Mouse (Mus musculus): Measurements from ENCODE around the gene Hmgb2.
"Not testable (repeated sequence)": the region's sequence is repeated elsewhere in the genome, so short reads cannot be mapped to it uniquely, and the experiment has no call there.

The Hmgb2 gene

GRCm38 (mm10) chr8:57508657-57509056 is 3.0 kb upstream of the Hmgb2 start:
- intact Hi-C loops (cut with DNase I) = loop anchor here (5.0 kb wide), 1 partner anchor 81 kb away; no protein-coding TSS in a partner anchor

GRCm38 (mm10) chr8:57510791-57511315 is 854 bp upstream of the Hmgb2 start:
- intact Hi-C loops (cut with DNase I) = no loop called here

GRCm38 (mm10) chr8:57512141-57513056 is 692 bp downstream of the Hmgb2 start:
- intact Hi-C loops (cut with DNase I) = no loop called here

DNA sequence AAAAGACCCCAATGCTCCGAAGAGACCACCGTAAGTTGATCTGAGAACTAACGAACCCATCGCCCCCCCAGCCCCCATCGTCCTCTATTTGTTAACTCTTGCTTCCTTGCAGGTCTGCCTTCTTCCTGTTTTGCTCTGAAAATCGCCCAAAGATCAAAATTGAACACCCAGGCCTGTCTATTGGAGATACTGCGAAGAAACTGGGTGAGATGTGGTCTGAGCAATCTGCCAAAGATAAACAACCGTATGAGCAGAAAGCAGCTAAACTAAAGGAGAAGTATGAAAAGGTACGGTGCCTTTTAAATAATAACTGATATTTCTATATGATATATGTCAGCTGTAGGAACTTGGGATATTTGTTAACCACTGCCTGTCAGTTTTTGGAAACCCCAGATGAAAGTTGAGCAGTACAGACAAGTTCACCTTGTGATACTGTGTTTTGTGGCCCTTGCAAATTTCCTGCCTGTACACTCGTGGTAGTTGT is 1.5 kb downstream of the Hmgb2 start:
- intact Hi-C loops (cut with DNase I) = not testable (repeated sequence)

DNA sequence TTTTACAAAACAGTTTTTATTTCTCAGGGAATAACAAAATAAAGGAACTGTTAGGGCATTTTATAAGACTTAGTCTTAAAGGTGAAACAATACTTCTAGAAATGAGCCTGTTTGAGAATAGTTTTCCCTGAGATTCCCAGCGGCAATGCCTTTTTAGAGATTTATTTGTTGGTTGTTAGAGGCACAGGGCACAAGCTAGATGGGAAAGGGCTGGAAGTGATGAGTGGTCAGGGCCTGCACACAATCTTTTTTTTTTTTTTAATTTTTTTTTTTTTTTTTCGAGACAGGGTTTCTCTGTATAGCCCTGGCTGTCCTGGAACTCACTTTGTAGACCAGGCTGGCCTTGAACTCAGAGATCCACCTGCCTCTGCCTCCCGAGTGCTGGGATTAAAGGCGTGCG is 5.0 kb downstream of the Hmgb2 start:
- intact Hi-C loops (cut with DNase I) = not testable (repeated sequence)

DNA sequence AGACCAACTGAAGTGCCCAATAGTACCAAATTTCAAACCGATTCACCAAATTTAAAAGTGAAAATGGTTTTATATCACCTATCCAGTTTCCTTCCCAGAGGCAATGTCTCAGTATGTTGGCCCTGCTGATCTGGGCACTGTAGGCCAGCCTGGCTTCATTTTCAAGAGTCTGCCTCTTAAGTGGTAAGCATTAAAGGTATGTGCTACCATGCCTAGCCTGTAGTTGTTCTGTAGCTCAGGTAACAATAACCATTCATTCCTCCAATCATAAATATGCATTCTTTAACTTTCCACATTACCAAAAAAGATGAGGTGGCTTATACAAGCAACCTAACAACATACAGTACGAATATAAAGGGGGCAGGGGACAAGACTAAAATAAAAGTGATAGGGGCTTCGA is 6.0 kb downstream of the Hmgb2 start:
- intact Hi-C loops (cut with DNase I) = no loop called here

DNA sequence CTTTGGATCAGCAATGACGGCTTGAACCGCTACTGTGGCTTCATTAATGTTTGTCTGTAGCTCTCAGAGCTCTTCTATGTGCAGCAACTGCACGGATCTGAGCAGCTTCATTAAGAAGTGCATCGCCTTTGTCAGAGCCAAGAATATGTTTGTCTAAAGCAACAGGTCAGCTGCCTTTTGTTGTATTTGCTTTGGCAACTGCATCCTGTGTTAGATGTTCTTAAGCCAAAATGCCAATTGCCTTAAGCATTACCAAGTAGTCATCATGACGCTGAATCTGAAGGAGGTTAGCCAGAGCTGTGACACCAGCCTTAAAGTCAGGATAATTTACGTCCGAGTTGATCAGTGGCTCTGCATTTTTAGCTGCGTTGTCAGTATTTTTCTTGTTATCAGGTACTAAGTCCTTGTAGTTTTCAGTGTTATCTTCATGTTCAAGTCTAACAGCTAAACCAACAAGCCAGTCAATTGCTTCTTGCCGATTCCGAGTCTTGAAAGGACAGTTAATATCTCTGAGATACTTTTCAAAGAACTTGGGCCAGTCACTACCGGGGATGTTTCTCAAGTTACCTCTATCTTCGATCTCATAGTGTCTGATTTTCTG is 8.6 kb downstream of the Hmgb2 start:
- intact Hi-C loops (cut with DNase I) = no loop called here

DNA sequence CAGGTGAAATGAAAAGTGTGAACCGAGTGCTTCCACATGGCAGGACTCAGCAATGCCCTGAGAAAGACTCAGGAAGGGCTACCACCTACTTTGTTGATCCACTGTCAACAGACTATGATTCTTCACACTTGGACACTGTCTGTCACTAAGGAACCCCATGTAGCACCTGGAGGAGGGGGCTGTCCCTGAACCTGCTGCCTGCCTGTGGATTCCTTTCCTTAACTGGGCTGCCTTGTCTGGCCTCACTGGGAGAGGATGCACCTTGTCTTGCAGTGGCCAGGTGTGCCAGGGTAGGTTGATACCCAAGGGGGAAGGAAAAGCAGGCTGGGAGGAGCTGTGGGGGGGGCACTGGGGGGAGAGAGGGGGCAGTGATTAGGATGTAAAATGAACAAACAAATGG is 16.3 kb downstream of the Hmgb2 start:
- intact Hi-C loops (cut with DNase I) = no loop called here

- intact Hi-C loops (cut with DNase I) = loop anchor here (5.0 kb wide), 1 partner anchor 173 kb away; no protein-coding TSS in a partner anchor
Measured at GRCm38 (mm10) chr8:57530238-57530637, 18.5 kb downstream of the Hmgb2 start.

GRCm38 (mm10) chr8:57530666-57531349 is 19.1 kb downstream of the Hmgb2 start:
- intact Hi-C loops (cut with DNase I) = loop anchor here (1.0 to 5.0 kb wide), 2 partner anchors 102 to 174 kb away; no protein-coding TSS in a partner anchor

GRCm38 (mm10) chr8:57532223-57532622 is 20.5 kb downstream of the Hmgb2 start:
- intact Hi-C loops (cut with DNase I) = loop anchor here (5.0 kb wide), 1 partner anchor 175 kb away; no protein-coding TSS in a partner anchor

DNA sequence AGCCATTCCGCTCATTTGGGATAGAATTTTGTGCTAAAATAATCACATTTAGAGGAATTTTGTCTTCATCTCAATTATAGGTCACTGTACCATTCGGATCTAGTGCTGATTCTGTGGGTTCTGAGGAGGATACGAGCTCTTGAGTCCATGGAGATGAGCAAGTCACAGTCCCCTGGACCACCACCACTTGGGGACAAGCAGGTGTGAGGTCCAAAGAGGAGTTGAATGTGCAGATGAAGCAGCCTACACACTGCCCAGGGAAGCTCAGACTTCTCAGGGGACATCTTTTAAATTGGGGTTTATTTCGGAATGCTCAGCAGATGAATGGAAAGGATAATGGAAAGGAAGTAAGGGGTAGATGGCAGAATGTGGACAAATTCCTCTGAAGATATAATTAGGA is 21.4 kb downstream of the Hmgb2 start:
- intact Hi-C loops (cut with DNase I) = loop anchor here (5.0 kb wide), 1 partner anchor 176 kb away; no protein-coding TSS in a partner anchor

DNA sequence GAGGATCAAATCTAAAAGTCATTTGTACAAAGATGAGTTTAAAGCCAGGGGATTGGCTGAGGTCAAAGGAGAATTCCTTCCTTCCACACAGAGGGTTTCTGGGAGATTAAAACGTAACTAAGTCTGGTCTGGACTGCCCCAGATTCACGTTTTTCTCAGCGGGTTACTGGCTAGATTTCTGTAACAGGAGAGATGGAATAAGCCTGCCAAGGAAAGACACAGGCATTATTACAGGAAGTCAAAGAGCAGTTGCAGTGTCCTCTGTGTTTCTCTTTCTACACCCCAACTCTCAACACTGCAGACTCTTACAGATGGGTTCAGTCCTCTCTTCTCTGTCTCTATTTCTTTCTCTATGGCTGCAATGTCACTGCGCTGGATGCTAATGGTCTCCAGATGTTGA is 22.8 kb downstream of the Hmgb2 start:
- intact Hi-C loops (cut with DNase I) = loop anchor here (5.0 kb wide), 1 partner anchor 177 kb away; no protein-coding TSS in a partner anchor

GRCm38 (mm10) chr8:57536167-57536566 is 24.5 kb downstream of the Hmgb2 start:
- intact Hi-C loops (cut with DNase I) = no loop called here

DNA sequence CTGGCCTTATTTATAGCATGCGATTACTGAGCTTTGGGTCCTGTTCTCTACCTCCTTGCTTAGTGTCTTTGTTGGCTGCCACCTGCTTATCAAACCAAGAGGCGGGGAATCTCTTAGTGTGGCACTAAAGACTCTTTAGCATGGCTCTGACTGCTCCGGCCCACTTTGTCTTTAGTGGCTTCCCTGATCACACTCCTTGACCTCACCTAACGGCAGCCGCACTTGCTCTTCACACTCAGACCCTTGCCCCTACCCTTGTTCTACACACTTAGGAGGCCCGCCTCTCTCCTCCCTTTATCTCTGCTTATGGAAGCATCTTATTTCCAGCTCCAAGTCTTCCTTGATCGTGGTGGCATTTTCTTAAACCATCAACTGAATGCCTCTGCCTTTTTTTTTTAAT is 26.9 kb downstream of the Hmgb2 start:
- intact Hi-C loops (cut with DNase I) = no loop called here

DNA sequence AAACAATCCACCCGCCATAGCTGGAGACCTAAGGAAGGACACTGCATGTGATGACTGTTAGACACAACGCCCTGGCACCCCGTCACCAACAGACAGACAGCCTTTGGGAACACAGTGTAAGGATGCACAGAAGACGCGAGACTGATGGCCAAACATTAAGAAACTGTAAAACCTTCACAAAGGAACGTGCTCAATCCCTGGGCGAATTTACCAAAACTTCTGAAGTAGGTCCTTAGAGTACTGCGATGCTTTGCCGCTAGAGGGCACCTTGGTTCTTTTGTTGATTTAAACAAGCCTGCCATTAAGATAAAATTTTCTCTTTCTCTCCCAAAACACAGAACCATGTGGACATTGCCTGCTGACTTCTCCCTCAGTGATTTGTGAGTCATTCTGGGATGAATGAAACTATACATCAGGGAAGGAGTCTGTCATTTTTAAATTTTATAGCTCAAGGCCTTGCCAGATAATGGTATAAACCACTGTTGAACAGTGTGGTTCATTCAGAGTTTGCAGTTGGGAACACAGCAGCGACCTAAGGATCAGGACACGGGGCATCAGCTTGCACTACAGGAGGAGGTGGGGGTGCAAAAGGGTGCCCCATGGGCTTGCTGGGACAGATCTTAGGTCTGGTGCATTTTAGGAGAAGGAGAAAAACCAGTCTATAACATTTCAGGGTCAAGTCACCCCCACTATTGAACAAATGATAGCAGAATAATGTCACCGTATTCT is 28.6 kb downstream of the Hmgb2 start:
- intact Hi-C loops (cut with DNase I) = no loop called here

DNA sequence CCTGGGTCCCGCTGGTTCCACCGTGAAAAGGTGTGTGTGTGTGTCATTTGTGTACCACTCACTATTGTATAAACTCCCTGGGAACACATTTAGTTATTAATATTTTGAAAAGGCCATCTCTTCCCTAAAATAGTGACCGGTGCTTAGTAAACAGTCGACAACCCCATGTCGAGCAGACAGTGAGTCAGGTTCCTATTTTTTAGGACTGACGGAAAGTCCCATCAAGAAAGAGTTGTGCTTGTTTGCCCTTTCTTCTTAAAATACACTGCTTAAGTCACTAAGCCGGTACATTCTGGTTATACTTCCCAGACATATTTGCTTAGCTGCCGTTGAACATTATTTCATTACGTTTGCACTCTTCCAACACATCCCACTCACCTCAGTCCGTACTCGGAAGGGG is 29.2 kb downstream of the Hmgb2 start:
- intact Hi-C loops (cut with DNase I) = no loop called here

GRCm38 (mm10) chr8:57541405-57541804 is 29.7 kb downstream of the Hmgb2 start:
- intact Hi-C loops (cut with DNase I) = no loop called here

- intact Hi-C loops (cut with DNase I) = no loop called here
Measured at GRCm38 (mm10) chr8:57546401-57546800, 34.7 kb downstream of the Hmgb2 start.

DNA sequence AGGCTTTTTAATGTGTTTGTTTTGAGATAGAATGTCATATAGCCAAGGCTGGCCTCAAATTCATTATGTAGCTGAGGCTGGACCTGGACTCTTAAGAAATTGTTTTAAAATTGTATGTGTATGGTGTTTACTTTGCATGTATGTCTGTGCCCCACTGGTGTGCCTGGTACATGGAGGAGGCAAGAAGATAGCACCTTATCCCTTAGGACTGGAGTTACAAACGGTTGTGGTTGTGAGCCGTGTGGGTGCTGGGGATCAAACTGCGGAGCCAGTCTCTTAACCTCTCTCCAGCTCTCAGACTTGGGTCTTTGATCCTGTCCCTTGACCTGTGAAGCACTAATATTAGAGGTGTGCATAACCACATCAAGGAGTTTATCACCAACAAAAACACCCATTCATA is 35.1 kb downstream of the Hmgb2 start:
- intact Hi-C loops (cut with DNase I) = no loop called here

DNA sequence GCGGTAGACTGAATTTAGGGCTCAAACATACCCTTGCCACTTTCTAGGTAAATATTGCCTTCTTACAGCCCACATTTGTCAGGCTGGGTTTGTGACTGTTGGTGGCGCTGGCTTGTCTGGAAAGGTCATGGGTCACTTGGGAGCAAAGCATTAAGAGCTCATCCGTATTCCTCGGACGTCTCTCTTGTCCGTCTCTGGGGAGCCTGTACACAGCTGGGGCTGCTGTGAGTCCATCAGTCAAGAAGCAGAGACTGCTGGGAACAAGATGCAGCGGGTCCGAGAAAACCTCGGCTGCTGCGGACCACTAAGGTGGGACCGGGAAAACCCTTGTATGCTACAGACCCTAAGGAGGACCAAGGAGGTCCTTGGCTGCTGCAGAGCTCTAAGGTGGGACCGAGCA is 35.9 kb downstream of the Hmgb2 start:
- intact Hi-C loops (cut with DNase I) = no loop called here

Data from adrenal gland (tissue).